Mouse (Mus musculus) E14TG2a.4 (cell line): Measurements from ENCODE around the gene Abca8a.

Experiments
- CTCF ChIP-seq: conservative IDR thresholded peaks from 2 replicates; pipeline ENCODE4 v1.5.1; 2014; ENCODE audit warnings: low read length
- NANOG ChIP-seq: IDR thresholded peaks from 2 replicates; pipeline ENCODE4 v1.6.1; 2014; ENCODE audit warnings: borderline replicate concordance, low read length, mixed read lengths
- POU5F1 ChIP-seq: IDR thresholded peaks from 2 replicates; pipeline ENCODE4 v1.6.1; 2014; ENCODE audit warnings: low read length, borderline replicate concordance

DNA sequence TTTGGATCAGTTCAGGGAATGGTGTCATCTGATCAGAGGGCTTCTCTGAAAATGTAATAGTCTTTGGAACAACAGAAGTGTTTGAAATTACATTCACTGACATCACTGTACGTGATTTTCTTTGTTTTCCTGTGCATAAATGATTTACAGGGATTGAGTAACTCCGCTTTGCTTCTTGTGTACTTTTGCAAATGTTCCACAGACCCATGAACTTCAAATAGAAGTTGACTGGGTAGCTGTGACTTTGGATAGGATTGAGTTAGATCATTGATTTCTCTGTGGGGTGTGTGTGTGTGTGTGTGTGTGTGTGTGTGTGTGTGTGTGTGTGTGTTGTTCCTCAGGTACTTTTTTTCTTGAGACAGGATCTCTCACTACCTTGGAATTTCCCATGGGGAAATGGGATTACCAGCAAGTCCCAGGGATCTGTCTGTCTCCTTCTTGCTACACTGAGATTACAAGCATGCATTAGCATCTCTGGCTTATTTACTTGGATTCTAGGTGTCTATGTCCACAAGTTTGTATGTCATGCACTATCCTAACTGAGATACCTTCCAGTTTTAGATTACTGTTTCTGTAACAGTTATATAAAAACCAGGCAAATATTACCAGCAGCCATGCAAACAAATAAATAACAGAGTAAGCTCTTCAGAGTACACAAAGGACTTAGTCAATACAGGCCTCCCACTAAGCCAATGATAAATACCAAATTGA, 84.8 kb downstream of the Abca8a start:
- TF ChIP-seq CTCF = no peak
- no peak for TF ChIP-seq POU5F1
- no peak for TF ChIP-seq NANOG
